Mouse (Mus musculus) MEL (cell line): ENCODE measurements around the gene Fosl2.

Experiments used
- E2F4 ChIP-seq: IDR thresholded peaks from 2 replicates; pipeline ENCODE4 v1.6.1; 2011; ENCODE audit warnings: low read depth, low read length, improper control_type of control experiment, borderline replicate concordance
- EP300 ChIP-seq, 2 experiments: IDR thresholded peaks; 2 replicates each; pipeline ENCODE4 v1.6.1; 2011; ENCODE audit warnings: improper control_type of control experiment in 2 of 2, low read length in 2 of 2, low read depth in 1 of 2, mild to moderate bottlenecking in 1 of 2
- MAFK ChIP-seq: IDR thresholded peaks from 2 replicates; pipeline ENCODE4 v1.6.1; 2011; ENCODE audit warnings: low read depth, mild to moderate bottlenecking, low read length, improper control_type of control experiment, borderline replicate concordance
- MAZ ChIP-seq: IDR thresholded peaks from 2 replicates; pipeline ENCODE4 v1.6.1; 2012; ENCODE audit warnings: low read depth, mild to moderate bottlenecking, inconsistent platforms, low read length, improper control_type of control experiment
- MYC ChIP-seq: IDR thresholded peaks from 2 replicates; pipeline ENCODE4 v1.6.1; 2011; ENCODE audit warnings: low read depth, mild to moderate bottlenecking, low read length, improper control_type of control experiment, moderate library complexity
- POLR2A ChIP-seq, 2 experiments: IDR thresholded peaks; 2 replicates each; pipeline ENCODE4 v1.6.1; 2011 to 2012; ENCODE audit warnings: low read length in 2 of 2, mild to moderate bottlenecking in 2 of 2, control low read depth in 1 of 2, improper control_type of control experiment in 1 of 2, low read depth in 1 of 2, moderate library complexity in 1 of 2; ENCODE audit not compliant: control insufficient read depth in 1 of 2, insufficient read depth in 1 of 2, poor library complexity in 1 of 2
- RCOR1 ChIP-seq: IDR thresholded peaks from 2 replicates; pipeline ENCODE4 v1.6.1; 2012; ENCODE audit warnings: low read depth, mild to moderate bottlenecking, inconsistent platforms, low read length, improper control_type of control experiment

DNA sequence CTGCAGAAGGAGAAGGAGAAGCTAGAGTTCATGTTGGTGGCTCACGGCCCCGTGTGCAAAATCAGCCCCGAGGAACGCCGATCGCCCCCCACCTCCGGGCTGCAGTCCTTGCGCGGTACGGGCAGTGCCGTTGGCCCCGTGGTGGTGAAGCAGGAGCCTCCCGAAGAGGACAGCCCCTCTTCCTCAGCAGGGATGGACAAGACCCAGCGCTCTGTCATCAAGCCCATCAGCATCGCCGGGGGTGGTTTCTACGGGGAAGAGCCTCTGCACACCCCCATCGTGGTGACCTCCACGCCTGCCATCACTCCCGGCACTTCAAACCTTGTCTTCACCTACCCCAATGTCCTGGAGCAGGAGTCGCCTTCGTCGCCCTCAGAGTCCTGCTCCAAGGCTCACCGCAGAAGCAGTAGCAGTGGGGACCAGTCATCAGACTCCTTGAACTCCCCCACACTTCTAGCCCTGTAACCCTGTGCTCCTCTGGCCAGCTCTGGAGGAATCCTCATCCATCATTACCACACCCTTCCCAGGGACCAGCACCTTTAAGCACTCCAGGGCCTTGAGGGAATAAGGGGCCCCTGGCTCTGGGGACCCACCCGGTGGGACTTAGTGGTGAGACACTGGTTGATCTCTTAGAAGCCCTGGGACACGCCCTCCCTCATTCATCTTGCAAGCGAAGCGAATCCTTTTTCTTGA, 17.3 kb downstream of the Fosl2 start:
- TF ChIP-seq POLR2A (IDR thresholded peaks at IDR 0.05; ENCODE audit: control insufficient read depth in 1 of 2, insufficient read depth in 1 of 2, low read depth in 1 of 2, low read length in 2 of 2, poor library complexity in 1 of 2) = no peak
- TF ChIP-seq MYC = no peak
- TF ChIP-seq RCOR1 = no peak
- TF ChIP-seq MAZ = no peak
- TF ChIP-seq E2F4 = no peak
- TF ChIP-seq MAFK = no peak
- no peak for TF ChIP-seq EP300 (IDR thresholded peaks at IDR 0.05; ENCODE audit: low read depth in 1 of 2, low read length in 2 of 2)
